In the genomic region with DNA sequence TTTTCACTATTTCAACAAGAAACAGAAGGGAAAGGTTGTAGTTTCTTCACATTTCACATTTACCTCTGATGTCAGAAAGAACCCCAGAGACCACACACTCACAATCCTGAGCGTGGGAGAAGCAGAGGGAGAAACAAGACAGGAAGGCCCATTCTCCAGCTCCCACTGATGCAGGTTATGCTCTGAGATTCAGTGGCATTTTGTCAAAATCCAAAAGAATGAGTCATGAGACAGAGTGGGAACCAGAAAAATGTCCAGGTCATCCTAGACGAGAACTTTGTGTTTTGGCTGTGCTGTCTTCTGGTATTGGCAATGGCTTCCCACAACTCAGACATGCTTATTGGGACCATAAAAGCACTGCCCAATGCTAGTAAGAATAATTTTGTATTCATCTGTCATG, we compare ENCODE assay signal across 29 mouse cellular contexts.
"Had no signal": no experiment of that assay in that cellular context is flagged by ENCODE, and none has a peak within 500 bp of the region (broad histone marks: within the 10 kb centered on the region; RNA-seq: fewer than 3 reads in every experiment).

No protein-coding gene starts in this region.

- ATAC-seq: hindbrain, embryonic 16.5 days; hindbrain, postnatal 0 days; inflammation-experienced regulatory T-cells, adult 6 months; intestine, embryonic 15.5 days; intestine, embryonic 16.5 days; intestine, postnatal 0 days had no signal

- H3K27me3 ChIP-seq: heart, embryonic 12.5 days; heart, embryonic 13.5 days; heart, embryonic 15.5 days; hindbrain, embryonic 12.5 days; hindbrain, embryonic 13.5 days; hindbrain, embryonic 15.5 days; intestine, embryonic 15.5 days; kidney, embryonic 15.5 days had no signal

- DNase-seq: heart, postnatal 10 days; heart, postnatal 14 days; heart, postnatal 36 days; heart, postnatal 4 days; kidney, adult 11 months; kidney, adult 18-20 months; kidney, adult 2 months; kidney, adult 8-10 months; kidney, adult 9 months; kidney, postnatal 10 days; kidney, postnatal 14 days; kidney, postnatal 25 days; kidney, postnatal 36 days; kidney, postnatal 4 days; layer of hippocampus, adult 9-11 months; layer of hippocampus, postnatal 36 days had no signal
